Mouse (Mus musculus): ENCODE data around the gene Cacna1g. TPM values are rescaled to one million over a fixed set of nuclear protein-coding genes. Genes with fewer than 3 reads are reported as not detected.
A peak's percentile ranks its signal among the peaks of the same experiment; 100 is the strongest.

The Cacna1g gene
- total RNA-seq (2021): 10 to 100 TPM; 53.2 to 59.2 TPM
- long read RNA-seq, partial matches to known transcripts: 12 of 20 reads
- long read RNA-seq, other reads (novel, unspliced or antisense): 7 of 20 reads

DNA sequence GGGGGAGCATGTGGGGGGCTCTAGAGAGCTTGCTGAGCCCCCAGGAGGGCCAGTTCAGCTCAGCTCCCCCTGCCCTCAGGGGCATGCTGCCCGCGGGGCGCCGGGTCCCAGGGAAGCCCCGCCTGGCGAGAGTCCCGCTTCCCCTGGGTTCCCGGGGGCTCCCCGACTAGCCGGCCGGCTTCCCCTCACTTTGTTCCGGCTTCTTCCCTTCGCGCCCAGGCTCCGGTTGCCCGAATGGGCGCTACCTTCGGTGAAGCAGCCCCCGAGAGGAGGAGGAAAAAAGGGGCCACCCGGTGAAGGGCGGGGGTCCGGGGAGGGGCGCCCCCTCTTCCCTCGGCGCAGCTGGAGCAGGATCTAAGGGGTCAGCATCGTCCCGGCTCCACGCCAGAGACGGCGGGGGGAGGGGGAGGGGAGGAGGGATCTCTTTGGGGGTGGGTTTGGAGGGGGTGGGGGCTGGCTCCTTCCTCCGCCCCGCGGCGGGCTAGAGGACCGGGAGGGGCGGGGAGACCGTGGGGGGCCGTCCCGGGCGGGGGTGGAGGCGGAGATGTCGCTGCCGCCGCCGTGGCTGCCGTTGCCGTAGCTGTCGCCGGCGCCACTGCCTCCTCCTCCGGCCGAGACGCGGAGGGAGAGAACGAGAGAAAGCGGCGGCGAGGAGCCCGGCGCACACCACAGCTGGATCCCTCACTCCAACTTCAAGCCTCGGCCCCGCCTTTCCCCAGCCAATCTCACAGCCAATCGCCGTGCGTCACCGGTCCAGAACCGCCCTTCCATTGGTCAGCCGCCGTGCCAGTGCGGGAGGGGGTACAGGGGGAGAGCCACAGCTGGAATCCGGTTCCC, at the start of gene Cacna1g:
Gene Cacna1g, minus strand, starts transcription at position 492 of the 837 bp plus-strand sequence.
- peak; percentile 83 to 85 for DNase-seq (ENCODE audit: low spot score in 2 of 2)

DNA sequence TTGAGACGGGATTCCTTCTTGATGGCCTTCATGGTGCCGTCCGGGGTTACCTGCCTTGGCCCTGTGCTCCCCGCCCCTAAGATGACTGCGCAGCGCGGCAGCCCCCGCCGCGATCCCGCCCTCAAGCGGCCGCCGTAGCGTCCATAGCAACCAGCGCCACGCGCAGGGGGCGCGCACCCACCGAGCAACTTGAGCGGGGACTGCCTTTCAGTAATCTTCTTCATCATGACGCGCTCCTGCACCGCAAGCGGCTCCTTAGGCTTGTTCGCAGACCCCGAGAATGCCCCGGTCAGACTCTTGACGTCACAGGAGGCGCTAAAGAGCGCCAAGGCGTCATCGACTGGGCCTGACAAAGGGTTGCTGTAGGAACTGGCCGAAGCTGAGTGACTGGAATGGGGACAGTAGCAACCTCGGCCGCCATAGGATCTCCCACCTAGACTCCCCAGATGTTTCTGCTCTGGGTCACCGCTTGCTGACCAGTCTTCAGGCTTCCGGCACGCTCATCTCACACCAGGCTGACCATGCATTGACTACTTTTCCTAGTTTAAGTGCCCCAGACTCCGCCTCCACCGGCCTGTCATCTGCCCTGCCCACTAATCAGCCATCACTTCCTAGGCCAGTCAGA, 47.3 kb upstream of the Cacna1g start, which contains the start of gene Mycbpap:
Gene Mycbpap, minus strand, starts transcription at position 524 of the 625 bp plus-strand sequence.
- peak; percentile 28 to 51 for DNase-seq (ENCODE audit: low spot score in 2 of 2)

DNA sequence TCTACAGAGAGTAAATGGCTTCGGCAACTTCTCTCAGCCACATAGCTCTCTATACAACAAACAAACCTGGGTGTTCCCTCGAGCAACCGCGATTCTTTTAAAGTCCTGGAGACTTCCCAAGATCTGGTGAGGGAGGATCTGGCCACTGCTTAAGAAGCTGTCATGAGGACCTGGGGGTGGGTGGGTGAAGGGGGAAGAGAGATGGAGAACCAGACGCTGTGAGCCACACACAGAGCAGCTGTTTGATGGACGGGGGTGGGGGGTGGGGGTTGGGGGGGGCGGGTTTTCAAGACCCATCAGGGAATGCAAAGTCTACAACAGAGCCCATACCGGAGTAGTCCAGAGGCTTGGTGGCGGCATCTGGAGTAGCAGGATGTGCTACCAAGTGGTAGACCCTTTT, 39.5 kb upstream of the Cacna1g start:
- no peak for DNase-seq (ENCODE audit: low spot score in 2 of 2)

DNA sequence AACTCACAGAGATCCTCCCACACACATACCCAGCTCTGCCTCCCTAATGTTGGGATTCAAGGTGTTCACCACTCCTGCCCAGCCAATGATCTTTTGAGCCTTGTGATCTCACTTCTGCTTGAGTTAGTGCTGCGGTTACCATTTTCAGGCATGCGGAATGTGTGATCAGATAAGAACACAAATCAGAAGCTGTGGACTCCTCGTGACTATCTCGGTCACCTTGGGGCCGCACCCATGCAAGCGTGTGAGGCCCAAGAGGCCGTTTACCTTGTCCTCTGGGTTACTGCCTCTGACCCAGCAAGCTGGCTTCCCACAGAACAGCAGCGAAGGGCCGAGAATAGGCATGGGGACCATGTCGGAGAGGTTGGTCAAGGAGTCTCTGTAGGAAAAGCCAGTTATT, 35.0 kb upstream of the Cacna1g start:
- no peak for DNase-seq (ENCODE audit: low spot score in 2 of 2)

DNA sequence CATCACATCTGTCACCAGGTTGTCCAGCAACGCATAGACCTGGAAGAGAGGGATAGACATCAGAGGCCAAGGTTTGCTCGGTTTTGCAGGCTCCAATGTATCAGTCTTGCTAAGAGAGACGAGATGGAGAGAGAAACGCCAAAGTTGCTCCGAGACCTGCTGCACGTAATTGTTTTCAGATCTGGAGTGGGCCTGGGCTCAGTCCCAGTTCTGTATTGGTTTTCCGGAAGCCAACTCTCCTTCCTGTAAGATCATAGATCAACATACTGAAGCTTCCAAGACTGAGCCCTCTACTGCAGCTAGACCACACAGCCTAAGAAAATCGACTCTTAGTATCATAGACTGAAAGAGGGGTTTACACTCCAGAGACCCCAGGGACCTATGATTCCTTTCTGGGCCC, 27.5 kb upstream of the Cacna1g start:
- DNase-seq (ENCODE audit: low spot score in 2 of 2): no peak

DNA sequence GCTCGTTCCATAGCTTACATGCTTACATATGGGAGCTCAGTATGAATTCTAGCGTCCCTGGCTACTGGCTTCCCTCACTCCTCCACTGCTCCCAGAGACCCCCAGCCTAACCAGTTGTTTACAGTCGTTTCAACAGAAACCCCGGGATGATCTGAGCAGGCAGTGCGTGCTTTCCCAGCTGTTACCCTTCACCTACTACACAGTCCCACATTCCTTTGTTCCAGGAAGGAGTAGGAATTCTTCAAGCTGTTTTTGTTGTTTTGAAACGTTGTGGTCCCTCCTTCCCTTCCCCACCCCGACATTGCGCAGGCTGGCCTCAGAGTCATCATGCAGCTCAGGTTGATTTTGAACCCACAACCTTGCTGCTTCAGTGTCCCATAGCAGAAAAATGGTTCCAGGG, 26.4 kb upstream of the Cacna1g start:
- DNase-seq (ENCODE audit: low spot score in 2 of 2): no peak

DNA sequence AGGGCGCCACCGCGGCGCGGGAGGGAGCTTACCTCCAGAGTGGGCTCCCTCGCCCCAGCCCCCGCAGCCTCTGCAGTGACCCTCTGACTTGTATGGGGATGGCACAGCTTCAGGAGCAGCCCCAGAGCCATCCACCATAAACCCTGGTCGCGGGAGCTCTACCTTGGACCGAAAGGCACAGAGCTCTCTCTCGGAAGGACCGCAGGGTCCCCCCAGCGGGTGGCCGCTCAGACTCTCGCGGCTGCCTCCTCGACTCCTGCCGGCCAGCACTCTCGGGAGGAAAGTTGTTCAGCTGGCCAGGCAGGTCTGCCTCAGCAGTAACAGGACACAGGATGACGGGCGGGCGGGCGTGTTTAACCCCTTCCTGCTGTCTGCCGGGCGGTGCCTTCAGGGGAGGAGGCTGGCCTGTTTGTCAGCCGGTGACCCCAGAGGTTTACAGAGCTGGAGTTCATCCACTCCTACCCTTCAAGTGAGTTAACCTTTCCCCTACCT, 25.7 kb upstream of the Cacna1g start, which contains the start of gene Epn3:
Gene Epn3, minus strand, starts transcription at position 314 of the 492 bp plus-strand sequence.
- DNase-seq (ENCODE audit: low spot score in 2 of 2): no peak

DNA sequence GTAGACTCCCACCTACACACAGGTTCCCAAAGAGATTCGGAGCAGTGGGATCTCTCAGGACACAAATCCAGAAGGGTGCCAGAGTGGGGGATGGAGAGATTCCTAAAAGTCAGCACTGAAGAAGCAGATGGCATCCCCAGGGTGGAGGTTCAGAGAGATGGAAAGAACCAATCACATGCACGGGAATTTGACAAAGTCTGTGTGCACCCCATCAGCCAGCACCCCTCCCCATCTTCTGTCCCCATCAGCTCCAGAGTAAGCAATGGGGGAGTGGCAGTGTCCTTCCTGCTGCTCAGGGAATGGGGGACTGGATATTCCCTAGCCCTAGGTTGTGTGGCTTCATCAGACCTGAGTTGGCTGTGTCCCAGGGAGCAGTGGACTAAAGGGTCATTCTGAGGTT, 25.0 kb upstream of the Cacna1g start:
- peak; percentile 48 to 74 for DNase-seq (ENCODE audit: low spot score in 2 of 2)

DNA sequence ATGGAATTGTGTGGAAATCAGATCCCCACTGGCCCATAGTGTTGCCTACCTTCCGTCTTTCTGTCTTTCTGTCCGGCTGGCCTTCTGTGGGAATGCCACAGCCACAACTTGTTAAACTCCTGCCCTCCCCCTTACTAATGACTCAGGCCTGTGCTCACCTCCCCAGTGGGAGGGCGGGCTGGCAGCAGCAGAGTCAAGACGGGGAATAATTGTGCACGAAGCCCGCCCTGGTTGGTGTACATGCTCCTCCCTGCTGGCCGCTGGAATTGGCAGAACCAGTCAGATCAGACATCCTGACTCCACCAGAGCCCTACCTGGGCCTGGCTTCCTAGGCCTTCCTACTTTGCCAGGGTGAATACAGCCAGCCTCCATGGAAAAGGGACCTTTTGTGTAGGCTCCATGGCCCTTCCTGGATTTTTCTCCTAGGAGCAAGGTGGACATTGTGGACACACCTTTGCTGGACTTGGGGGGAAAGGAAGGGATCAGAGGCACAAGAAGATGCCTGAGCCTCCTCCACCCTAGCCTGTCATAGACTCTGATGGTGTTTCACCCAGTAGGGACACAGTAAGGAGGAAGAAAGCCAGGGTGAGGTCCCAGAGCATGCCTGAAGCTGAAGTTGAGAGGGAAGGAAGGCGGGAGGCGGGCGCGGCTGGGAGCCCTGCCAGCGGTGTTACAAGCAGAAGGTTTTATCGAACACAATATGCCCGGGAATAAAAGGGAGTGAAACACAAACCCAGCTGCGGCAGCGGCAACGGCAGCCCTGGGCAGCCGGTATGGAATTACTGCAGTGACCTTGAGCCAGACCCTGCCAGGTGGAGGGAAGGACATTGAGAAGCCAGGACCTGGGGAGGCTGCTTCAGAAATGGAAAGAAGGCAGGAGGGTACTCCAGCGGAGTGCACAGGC, 24.3 kb upstream of the Cacna1g start:
- peak; percentile 46 to 70 for DNase-seq (ENCODE audit: low spot score in 2 of 2)

DNA sequence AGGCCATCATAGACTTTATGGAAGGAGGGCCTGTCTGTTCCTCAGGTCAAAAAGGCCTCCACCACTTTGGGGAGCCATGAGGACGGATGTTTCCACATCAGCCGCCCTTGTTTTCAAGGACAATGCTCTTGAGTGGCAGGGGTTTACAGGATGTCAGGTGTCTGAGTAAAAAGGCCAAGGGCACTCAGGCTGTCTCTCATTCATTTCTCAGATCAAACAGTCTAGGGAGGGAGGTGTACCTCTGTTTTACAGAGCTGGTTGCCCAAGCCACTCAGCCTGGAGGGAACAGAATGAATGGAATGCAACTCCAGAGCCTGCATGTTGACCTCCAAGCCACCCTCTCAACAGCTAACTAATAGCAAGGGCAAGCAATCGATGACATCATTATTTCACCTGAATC, 21.4 kb upstream of the Cacna1g start:
- no peak for DNase-seq (ENCODE audit: low spot score in 2 of 2)

DNA sequence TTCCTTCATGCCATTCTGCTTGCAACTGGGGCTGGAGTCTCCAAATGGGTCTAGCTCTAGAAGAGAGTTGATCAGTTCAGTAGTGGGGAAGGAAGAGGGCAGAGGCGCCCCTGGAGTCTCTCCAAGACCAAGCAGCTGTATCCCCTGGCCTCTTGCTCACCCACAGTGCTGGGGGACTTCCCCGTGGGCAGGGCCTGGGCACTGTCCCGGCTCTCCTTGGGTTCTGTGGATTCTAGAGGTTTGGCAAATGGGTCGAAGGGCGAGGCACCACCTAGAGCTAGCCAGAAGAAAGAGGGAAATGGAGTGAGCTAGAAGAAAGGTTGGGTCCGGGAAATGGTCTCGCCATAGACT, 17.7 kb upstream of the Cacna1g start:
- no peak for DNase-seq (ENCODE audit: low spot score in 2 of 2)

DNA sequence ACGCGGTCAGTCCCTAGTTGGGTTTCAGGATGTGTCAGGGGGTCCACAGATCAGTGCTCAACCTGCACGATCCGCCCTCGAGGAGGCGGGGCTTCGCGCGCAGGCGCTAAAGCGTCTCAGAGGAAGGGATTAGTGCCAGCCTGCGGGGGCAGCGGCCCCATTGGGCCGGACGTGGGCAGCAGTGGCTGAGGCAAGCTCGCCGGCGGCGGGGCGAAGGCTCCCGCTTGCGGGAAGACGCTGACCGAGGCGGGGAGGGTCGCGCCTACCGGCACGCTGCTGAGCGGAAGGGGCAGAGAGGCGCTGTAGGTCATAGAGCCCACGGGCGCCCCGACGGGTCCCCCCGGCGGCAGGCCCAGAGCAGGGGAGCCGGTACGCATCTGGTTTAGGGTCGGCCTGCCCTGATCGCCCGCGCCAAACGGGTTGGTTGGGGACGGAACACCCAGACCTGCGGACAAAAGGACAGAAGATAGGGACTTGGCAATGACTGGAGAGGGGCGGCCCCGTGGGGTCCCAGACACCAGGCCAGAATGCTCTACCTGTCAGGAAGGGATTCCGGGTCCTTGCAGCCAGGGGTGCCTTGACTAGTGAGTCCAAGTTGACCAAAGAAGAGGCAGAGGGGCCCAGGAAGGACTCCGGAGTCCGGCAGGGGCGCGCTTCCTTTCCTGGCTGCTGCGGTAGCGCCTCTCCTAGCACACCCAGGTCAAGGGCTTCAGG, 17.2 kb upstream of the Cacna1g start:
- DNase-seq (ENCODE audit: low spot score in 2 of 2): no peak

DNA sequence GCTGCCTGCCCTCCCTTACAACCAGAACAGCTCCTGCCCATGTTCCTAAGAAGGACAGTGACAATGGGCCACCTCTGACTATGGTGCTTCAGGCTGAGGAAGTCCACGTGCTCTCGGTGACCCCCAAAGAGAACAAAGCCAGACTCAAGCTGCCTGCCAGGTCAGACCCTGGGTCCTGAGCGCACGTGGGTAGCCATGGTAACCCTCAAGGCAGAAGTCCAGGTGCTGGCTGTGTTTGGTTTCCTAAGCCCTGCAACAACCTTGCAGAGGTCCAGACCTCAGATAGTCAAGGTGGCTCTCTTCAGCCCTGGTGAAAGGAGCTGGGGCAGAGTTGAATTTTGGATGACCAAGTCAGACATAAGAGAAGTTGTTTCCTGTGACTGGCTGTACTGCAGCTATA, 15.7 kb upstream of the Cacna1g start:
- no peak for DNase-seq (ENCODE audit: low spot score in 2 of 2)

DNA sequence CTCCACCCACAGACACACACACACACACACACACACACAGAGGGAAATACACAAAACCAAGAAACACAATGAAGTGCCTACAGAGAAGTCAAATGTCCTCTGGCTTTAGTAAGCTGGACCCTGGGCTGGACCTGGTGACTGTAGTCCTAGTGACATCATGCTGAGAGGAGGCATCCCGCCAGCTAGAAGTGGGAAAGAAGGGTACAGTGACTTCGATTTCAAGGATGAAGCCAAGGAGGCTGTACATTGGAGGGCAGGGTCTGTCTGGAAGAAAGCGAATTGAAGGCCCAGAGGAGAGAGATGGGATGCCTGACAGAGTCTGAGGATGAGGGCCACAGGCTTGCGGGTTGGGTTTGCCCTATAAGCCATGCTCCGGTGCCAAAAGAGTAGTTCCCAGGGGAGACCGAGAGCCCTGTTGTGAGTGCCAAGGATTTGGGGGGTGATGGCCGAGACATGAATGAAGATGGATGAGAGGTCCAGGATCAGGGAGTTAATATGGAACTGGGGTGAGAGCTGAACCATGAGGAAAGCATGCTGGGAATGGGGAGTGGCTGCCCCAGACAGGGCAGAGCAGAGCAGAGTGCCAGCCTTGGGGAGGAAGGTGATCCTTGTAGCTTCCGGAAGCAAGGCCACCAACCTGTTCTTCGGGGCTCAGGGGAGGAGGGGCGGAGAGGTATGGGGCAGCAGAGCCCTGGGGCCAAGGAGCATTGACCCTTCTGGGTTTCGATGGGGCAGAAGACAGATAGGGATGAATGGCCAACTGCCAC, 15.0 kb upstream of the Cacna1g start:
- DNase-seq (ENCODE audit: low spot score in 2 of 2): no peak

DNA sequence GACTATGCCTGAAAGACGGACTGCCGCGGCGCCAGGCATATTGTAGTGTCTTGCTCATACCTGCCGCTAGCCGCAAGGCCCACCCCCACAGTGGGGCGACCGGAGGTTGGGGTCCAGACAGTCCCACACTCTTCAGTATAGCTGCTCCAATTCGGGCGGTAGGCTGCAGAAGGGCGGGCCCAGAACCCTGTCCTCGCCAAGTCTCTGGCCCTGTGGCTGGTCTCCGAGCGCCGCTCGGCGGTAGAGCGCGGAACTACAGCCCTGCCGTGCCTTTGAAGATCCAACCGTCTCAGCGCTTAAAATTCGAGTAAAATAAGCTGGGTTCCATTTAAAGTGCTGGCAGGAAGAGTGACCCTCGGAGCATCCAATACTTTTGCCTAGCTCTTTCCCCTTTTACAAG, 12.0 kb upstream of the Cacna1g start, which contains the start of gene Spata20:
Gene Spata20, minus strand, starts transcription at position 179 of the 400 bp plus-strand sequence.
- DNase-seq (ENCODE audit: low spot score in 2 of 2): peak; percentile 80 to 95

DNA sequence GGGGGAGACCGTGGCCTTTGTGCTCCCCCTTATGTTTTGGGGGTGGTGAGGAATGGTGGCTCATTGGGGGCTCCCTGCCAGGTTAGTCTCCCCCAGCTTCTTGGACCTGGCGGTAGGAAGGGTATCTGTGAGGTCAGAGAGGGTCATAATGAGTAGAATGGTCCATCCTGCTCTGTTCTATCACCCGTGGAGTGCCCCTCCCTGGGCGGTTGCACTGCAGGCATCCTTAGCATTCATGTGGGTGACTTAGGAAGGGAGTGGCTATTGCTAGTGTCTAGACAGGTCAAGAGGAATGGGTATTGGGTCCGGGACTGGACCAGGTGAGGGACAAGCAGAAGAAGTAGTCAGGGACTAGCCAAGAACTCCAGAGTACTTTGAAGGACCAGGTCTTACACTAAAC, 11.2 kb upstream of the Cacna1g start:
- no peak for DNase-seq (ENCODE audit: low spot score in 2 of 2)

DNA sequence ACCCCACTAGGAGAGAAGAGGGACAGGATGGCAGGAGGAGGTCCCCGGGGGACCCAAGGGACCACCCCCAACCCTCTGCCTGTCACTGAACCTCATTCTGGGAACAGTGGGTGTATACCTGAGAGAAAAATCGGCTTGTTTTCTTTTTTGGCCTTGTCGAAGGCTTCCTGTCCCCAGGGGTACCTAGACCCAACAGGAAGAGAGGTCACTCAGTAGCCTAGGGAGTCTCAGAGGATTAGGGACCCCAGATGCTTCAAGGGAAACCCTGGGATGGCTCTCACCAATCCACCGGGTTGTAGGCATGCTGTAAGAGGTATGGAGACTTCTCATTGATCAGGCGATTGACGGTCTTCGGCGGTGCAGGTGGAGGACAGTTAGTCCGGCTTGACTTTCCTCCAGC, 10.6 kb upstream of the Cacna1g start:
- no peak for DNase-seq (ENCODE audit: low spot score in 2 of 2)

DNA sequence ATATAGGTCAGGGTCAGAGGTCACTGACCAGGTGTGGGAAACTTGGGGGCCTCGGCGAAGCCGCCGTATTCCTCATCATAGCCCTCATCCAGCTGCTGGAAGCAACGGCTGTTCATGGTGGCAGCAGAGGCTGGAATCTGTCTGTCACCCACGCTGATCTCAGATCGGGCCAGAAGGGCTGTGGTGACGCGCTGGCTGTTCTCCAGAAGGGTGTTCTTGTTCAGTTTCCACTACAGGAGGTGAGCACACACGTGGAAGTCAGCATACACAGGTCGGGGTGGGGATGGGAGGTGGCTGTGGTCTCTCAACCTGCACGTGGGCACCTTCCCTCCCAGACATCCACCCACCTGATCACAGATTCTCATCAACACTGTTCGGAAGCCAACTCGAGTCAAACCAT, 9.9 kb upstream of the Cacna1g start:
- no peak for DNase-seq (ENCODE audit: low spot score in 2 of 2)

DNA sequence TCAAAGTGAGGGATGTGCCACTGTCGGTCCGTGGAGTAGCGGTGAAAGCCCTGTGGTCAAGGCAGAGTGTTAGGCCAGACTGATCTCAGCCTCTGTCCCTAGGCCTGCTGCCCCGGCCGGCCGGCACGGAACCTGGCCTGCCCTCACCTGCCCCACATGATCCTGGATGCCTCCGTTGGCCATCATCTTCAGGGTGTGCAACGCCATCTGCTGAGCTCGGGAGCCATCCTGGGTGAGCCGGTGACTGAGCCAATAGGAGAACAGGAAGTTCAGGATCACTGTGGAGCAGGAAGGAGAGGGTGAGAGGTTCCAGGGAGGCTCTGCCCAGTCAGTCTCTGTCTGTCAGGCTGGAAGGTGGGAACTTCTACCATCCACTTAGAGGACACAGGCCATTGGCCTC, 9.4 kb upstream of the Cacna1g start:
- DNase-seq (ENCODE audit: low spot score in 2 of 2): no peak

DNA sequence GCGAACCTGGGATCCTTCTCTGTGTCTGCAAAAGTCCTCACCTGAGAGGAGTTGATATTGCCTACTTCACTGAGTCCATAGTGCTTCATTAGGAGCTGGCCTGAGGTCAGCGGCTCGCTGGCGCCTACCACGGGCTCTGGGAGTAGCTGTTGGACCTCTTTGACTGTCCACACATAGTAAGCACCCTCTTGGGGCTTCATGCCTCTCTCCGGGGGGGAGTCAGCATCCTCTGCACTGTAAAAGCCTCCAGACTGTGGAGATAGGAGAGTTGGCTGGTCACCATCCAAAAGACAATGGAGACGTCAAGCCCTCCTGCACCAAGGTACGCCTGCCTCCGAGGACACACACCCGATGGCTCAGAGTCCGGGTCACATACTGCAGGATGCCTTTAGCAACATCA, 8.7 kb upstream of the Cacna1g start:
- DNase-seq (ENCODE audit: low spot score in 2 of 2): no peak
